Mouse (Mus musculus) intestine, embryonic 15.5 days (tissue): Measurements from ENCODE around the gene Bscl2. TPM values are rescaled to one million over a fixed set of nuclear protein-coding genes. Genes with fewer than 3 reads are reported as not detected.

Experiments used
- polyA plus RNA-seq: library from polyadenylated mRNA; unstranded; fragments of >200 nt; fragmentation: Nextera tagmentation; extraction: Ambion mirVana; gene quantifications from 2 replicates; pipeline ENCODE4 v1.2.1, GENCODE M21; 2015

The Bscl2 gene
- polyA plus RNA-seq, 1 experiment from 2014 or later, result 40.6 TPM

Other genes starting within 250 kb of the Bscl2 start
- gene Slc22a8, start 246.2 kb upstream of the Bscl2 start, polyA plus RNA-seq, result 0.05 TPM in 1 of 2 replicates, not detected in the other
- gene Slc22a6, start 219.4 kb upstream of the Bscl2 start, polyA plus RNA-seq, result 0.05 TPM in 1 of 2 replicates, not detected in the other
- 0.64 and 1.1 TPM in 2 replicates for gene Chrm1, start 173.7 kb upstream of the Bscl2 start, polyA plus RNA-seq
- gene Slc3a2, start 114.1 kb upstream of the Bscl2 start, polyA plus RNA-seq, result 161 and 163 TPM in 2 replicates
- gene Wdr74, start 101.6 kb upstream of the Bscl2 start, polyA plus RNA-seq, result 77.3 and 88.5 TPM in 2 replicates
- 1.8 TPM in 2 replicates for gene 1700092M07Rik, start 96.7 kb upstream of the Bscl2 start, polyA plus RNA-seq
- gene Stx5a, start 96.1 kb upstream of the Bscl2 start, polyA plus RNA-seq, result 119 and 121 TPM in 2 replicates
- gene Nxf1, start 80.4 kb upstream of the Bscl2 start, polyA plus RNA-seq, result 143 and 146 TPM in 2 replicates
- 164 and 177 TPM in 2 replicates for gene Tmem223, start 66.5 kb upstream of the Bscl2 start, polyA plus RNA-seq
- gene Tmem179b, start 63.0 kb upstream of the Bscl2 start, polyA plus RNA-seq, result 90.4 and 102 TPM in 2 replicates
- gene Taf6l, start 51.0 kb upstream of the Bscl2 start, polyA plus RNA-seq, result 25.2 and 26.9 TPM in 2 replicates
- gene Polr2g, start 38.9 kb upstream of the Bscl2 start, polyA plus RNA-seq, result 137 and 147 TPM in 2 replicates
- 4.0 and 4.6 TPM in 2 replicates for gene Zbtb3, start 34.9 kb upstream of the Bscl2 start, polyA plus RNA-seq
- gene Ttc9c, start 18.1 kb upstream of the Bscl2 start, polyA plus RNA-seq, result 48.2 and 49.3 TPM in 2 replicates
- 5.1 and 5.4 TPM in 2 replicates for gene Hnrnpul2, start 17.5 kb upstream of the Bscl2 start, polyA plus RNA-seq
- gene AC129217.1, start 7.7 kb upstream of the Bscl2 start, polyA plus RNA-seq, result not detected in 2 replicates
- 16.0 and 17.3 TPM in 2 replicates for gene Gng3, start 1.7 kb downstream of the Bscl2 start, polyA plus RNA-seq
- 1.6 and 2.0 TPM in 2 replicates for gene Lrrn4cl, start 13.3 kb downstream of the Bscl2 start, polyA plus RNA-seq
- gene Ubxn1, start 34.0 kb downstream of the Bscl2 start, polyA plus RNA-seq, result 163 and 167 TPM in 2 replicates
- gene Uqcc3, start 43.5 kb downstream of the Bscl2 start, polyA plus RNA-seq, result 62.7 and 63.9 TPM in 2 replicates
- gene Lbhd1, start 46.3 kb downstream of the Bscl2 start, polyA plus RNA-seq, result 72.5 and 95.3 TPM in 2 replicates
- gene Gm49403, start 46.5 kb downstream of the Bscl2 start, polyA plus RNA-seq, result not detected in 2 replicates
- 86.5 and 95.2 TPM in 2 replicates for gene 1810009A15Rik, start 51.4 kb downstream of the Bscl2 start, polyA plus RNA-seq
- gene Gm49416, start 51.5 kb downstream of the Bscl2 start, polyA plus RNA-seq, result not detected in 2 replicates
- 40.0 and 41.5 TPM in 2 replicates for gene Ints5, start 55.5 kb downstream of the Bscl2 start, polyA plus RNA-seq
- 92.6 and 93.3 TPM in 2 replicates for gene Ganab, start 60.6 kb downstream of the Bscl2 start, polyA plus RNA-seq
- 40.0 and 44.7 TPM in 2 replicates for gene B3gat3, start 82.9 kb downstream of the Bscl2 start, polyA plus RNA-seq
- 2.7 and 3.3 TPM in 2 replicates for gene Rom1, start 91.9 kb downstream of the Bscl2 start, polyA plus RNA-seq
- 24.2 and 28.4 TPM in 2 replicates for gene Eml3, start 92.1 kb downstream of the Bscl2 start, polyA plus RNA-seq
- gene Mta2, start 104.4 kb downstream of the Bscl2 start, polyA plus RNA-seq, result 130 and 139 TPM in 2 replicates
- gene Tut1, start 116.4 kb downstream of the Bscl2 start, polyA plus RNA-seq, result 29.7 and 30.4 TPM in 2 replicates
- gene Eef1g, start 129.6 kb downstream of the Bscl2 start, polyA plus RNA-seq, result 436 and 453 TPM in 2 replicates
- gene Ahnak, start 151.8 kb downstream of the Bscl2 start, polyA plus RNA-seq, result 22.4 and 25.0 TPM in 2 replicates